Mouse (Mus musculus): ENCODE results near the gene Thbd. TPM values are rescaled to one million over a fixed set of nuclear protein-coding genes. Genes with fewer than 3 reads are reported as not detected.

The Thbd gene
- total and polyA plus RNA-seq, 3 experiments, result not detected

GRCm38 (mm10) chr2:148371743-148372630 lies 36.0 kb downstream of the Thbd start:
- Histone ChIP-seq H3K79me2 (ENCODE audit: control insufficient read depth, insufficient read depth, low read length, poor library complexity) (no peaks in the 10 kb centered on the region), H3K9ac (ENCODE audit: control insufficient read depth, low read depth, low read length, poor library complexity, severe bottlenecking) (no peak overlapping the region), H3K9me3 (replicated peaks; ENCODE audit: insufficient read depth, low read length) (no peaks in the 10 kb centered on the region), H3K36me3 (ENCODE audit: control insufficient read depth in 1 of 2, insufficient read depth in 2 of 2, low read length in 2 of 2) (no peaks in the 10 kb centered on the region), H3K27ac (ENCODE audit: control insufficient read depth, low read depth, low read length) (no peak overlapping the region), H3K27me3 (ENCODE audit: control insufficient read depth in 1 of 2, insufficient read depth in 2 of 2, low read length in 2 of 2) (no peaks in the 10 kb centered on the region), H3K4me3 (ENCODE audit: control insufficient read depth in 1 of 2, insufficient read depth in 1 of 2, low read depth in 2 of 2, low read length in 2 of 2) (no peak overlapping the region), H3K4me1 (ENCODE audit: control insufficient read depth in 1 of 2, insufficient read depth in 2 of 2, low read length in 2 of 2) (no peaks in the 10 kb centered on the region)
- TF ChIP-seq NELFE (IDR thresholded peaks at IDR 0.05; ENCODE audit: low read depth, low read length), result no peak
- no peak for TF ChIP-seq MYB (IDR thresholded peaks at IDR 0.05; ENCODE audit: low read depth, low read length)
- TF ChIP-seq GABPA (IDR thresholded peaks at IDR 0.05; ENCODE audit: low read depth, low read length), result no peak
- no peak for TF ChIP-seq ZMIZ1 (IDR thresholded peaks at IDR 0.05; ENCODE audit: low read depth, low read length)
- no peak for TF ChIP-seq POLR2AphosphoS5 (IDR thresholded peaks at IDR 0.05; ENCODE audit: borderline replicate concordance, low read depth, low read length)
- no peak for TF ChIP-seq TCF12 (IDR thresholded peaks at IDR 0.05; ENCODE audit: low read depth, low read length)
- no peak for TF ChIP-seq ELF1 (IDR thresholded peaks at IDR 0.05; ENCODE audit: low read depth, low read length)
- no peak for TF ChIP-seq CTCF (IDR thresholded peaks at IDR 0.05 in 2 of 3, conservative IDR thresholded peaks at IDR 0.05 in 1 of 3; ENCODE audit: control insufficient read depth in 1 of 3, insufficient read depth in 1 of 3, low read depth in 2 of 3, low read length in 3 of 3, poor library complexity in 1 of 3, severe bottlenecking in 1 of 3)
- no peak for TF ChIP-seq USF2 (IDR thresholded peaks at IDR 0.05; ENCODE audit: borderline replicate concordance in 1 of 2, insufficient read depth in 1 of 2, low read depth in 1 of 2, low read length in 2 of 2)
- TF ChIP-seq USF1 (IDR thresholded peaks at IDR 0.05; ENCODE audit: low read depth, low read length), result no peak
- no peak for DNase-seq (ENCODE audit: low read depth, low spot score)

GRCm38 (mm10) chr2:148365227-148365626 lies 42.8 kb downstream of the Thbd start:
- TF ChIP-seq MEF2A (IDR thresholded peaks at IDR 0.05; ENCODE audit: extremely low read depth, insufficient replicate concordance, low read depth, low read length, poor library complexity, severe bottlenecking) (no peak), BHLHE40 (IDR thresholded peaks at IDR 0.05; ENCODE audit: borderline replicate concordance, low read depth, low read length) (no peak), NELFE (IDR thresholded peaks at IDR 0.05; ENCODE audit: low read depth, low read length) (no peak), USF1 (IDR thresholded peaks at IDR 0.05; ENCODE audit: low read depth, low read length) (no peak), MAZ (IDR thresholded peaks at IDR 0.05; ENCODE audit: low read depth, low read length) (no peak), CHD2 (IDR thresholded peaks at IDR 0.05; ENCODE audit: low read length) (no peak), MYB (IDR thresholded peaks at IDR 0.05; ENCODE audit: low read depth, low read length) (no peak), MAFK (IDR thresholded peaks at IDR 0.05; ENCODE audit: borderline replicate concordance, low read depth, low read length) (no peak), ZMIZ1 (IDR thresholded peaks at IDR 0.05; ENCODE audit: low read depth, low read length) (no peak)
- DNase-seq (ENCODE audit: low read depth, low spot score), result no peak
- no peak overlapping the region for H3K4me3 ChIP-seq (ENCODE audit: control insufficient read depth in 1 of 2, insufficient read depth in 1 of 2, low read depth in 2 of 2, low read length in 2 of 2)

More at GRCm38 (mm10) chr2:148365227-148365626, 42.8 kb downstream of the Thbd start:
- H3K4me1 ChIP-seq (ENCODE audit: control insufficient read depth in 1 of 2, insufficient read depth in 2 of 2, low read length in 2 of 2), result no peaks in the 10 kb centered on the region
- H3K27ac ChIP-seq (ENCODE audit: control insufficient read depth, low read depth, low read length), result no peak overlapping the region
- no peaks in the 10 kb centered on the region for H3K9me3 ChIP-seq (replicated peaks; ENCODE audit: insufficient read depth, low read length)
- H3K9ac ChIP-seq (ENCODE audit: control insufficient read depth, low read depth, low read length, poor library complexity, severe bottlenecking), result no peak overlapping the region
- H3K27me3 ChIP-seq (ENCODE audit: control insufficient read depth in 1 of 2, insufficient read depth in 2 of 2, low read length in 2 of 2), result no peaks in the 10 kb centered on the region
- no peaks in the 10 kb centered on the region for H3K36me3 ChIP-seq (ENCODE audit: control insufficient read depth in 1 of 2, insufficient read depth in 2 of 2, low read length in 2 of 2)
- H3K79me2 ChIP-seq (ENCODE audit: control insufficient read depth, insufficient read depth, low read length, poor library complexity), result no peaks in the 10 kb centered on the region

Measured in MEL (cell line).